Mouse (Mus musculus) forebrain, embryonic 16.5 days (tissue): Measurements from ENCODE around the gene Gng10. TPM values are rescaled to one million over a fixed set of nuclear protein-coding genes. Genes with fewer than 3 reads are reported as not detected.

Experiments
- polyA plus RNA-seq: library from polyadenylated mRNA; unstranded; fragments of >200 nt; fragmentation: Nextera tagmentation; extraction: Ambion mirVana; gene quantifications from 2 replicates; pipeline ENCODE4 v1.2.1, GENCODE M21; 2015

Gene Gng10
- polyA plus RNA-seq, 1 experiment from 2014 or later = 212 TPM

Other genes with a start within 250 kb of the Gng10 start
- gene Olfr267, start 247.4 kb upstream of the Gng10 start, polyA plus RNA-seq = 0.08 TPM in 1 of 2 replicates, not detected in the other
- gene Ecpas, start 122.3 kb upstream of the Gng10 start, polyA plus RNA-seq = 28.8 and 32.5 TPM in 2 replicates
- gene Zkscan16, start 91.5 kb upstream of the Gng10 start, polyA plus RNA-seq = 1.3 and 1.7 TPM in 2 replicates
- 3.4 and 4.1 TPM in 2 replicates for gene Ptgr1, start 48.0 kb upstream of the Gng10 start, polyA plus RNA-seq
- gene Dnajc25, start 40.0 kb upstream of the Gng10 start, polyA plus RNA-seq = 3.4 and 5.5 TPM in 2 replicates
- 2.3 and 4.8 TPM in 2 replicates for gene Gm20503, start 31.9 kb upstream of the Gng10 start, polyA plus RNA-seq
- not detected in 2 replicates for gene AI481877, start 103.9 kb downstream of the Gng10 start, polyA plus RNA-seq
- gene Ugcg, start 154.2 kb downstream of the Gng10 start, polyA plus RNA-seq = 17.9 and 18.3 TPM in 2 replicates